In genomic region chr9:78533296-78533935, GRCm38 (mm10) we compare ENCODE assay signal across 9 mouse cellular contexts. TPM values are rescaled to one million over a fixed set of nuclear protein-coding genes. Genes with fewer than 3 reads are reported as not detected.
A peak's percentile ranks its signal among the peaks of the same experiment; 100 is the strongest.
DNase-seq lines count a peak whose midpoint lies in the region; ATAC-seq and TF ChIP-seq lines count a peak whose summit lies in the region.
"Had no signal": no experiment of that assay in that cellular context is flagged by ENCODE, and none has a peak within 500 bp of the region (broad histone marks: within the 10 kb centered on the region; RNA-seq: fewer than 3 reads in every experiment).

No protein-coding gene starts in this region.

- H3K4me1 ChIP-seq in intestine, postnatal 0 days (replicated peaks; ENCODE audit: control insufficient read depth, insufficient read depth, low read length): peaks cover 5% of the 10 kb centered on the region; the same call in 1 of the 2 replicates
- H3K4me1 ChIP-seq in lung, embryonic 14.5 days (ENCODE audit: insufficient read depth): 0 out of 2 replicates have a peak, but pooled peaks cover 7% of the 10 kb centered on the region
- H3K4me1 ChIP-seq in stomach, embryonic 16.5 days (ENCODE audit: control insufficient read depth, insufficient read depth, low read length): peaks cover 5% of the 10 kb centered on the region; the same call in 1 of the 2 replicates
- H3K4me1 ChIP-seq in forebrain, embryonic 15.5 days: peaks cover 5% of the 10 kb centered on the region; the same call in 1 of the 2 replicates
- H3K4me1 ChIP-seq in forebrain, embryonic 10.5 days: peaks cover 8% of the 10 kb centered on the region

- peak overlapping the region; percentile 30; the same call in 1 of the 2 replicates for H3K4me2 ChIP-seq in intestine, postnatal 0 days (replicated peaks; ENCODE audit: low read depth)
- no peak overlapping the region for H3K4me2 ChIP-seq in lung, embryonic 14.5 days
- H3K4me2 ChIP-seq in stomach, embryonic 16.5 days (ENCODE audit: low read depth, low read length): no peak overlapping the region
- no peak overlapping the region for H3K4me2 ChIP-seq in forebrain, embryonic 15.5 days (replicated peaks)

- peak overlapping the region; percentile 89 for H3K27ac ChIP-seq in intestine, postnatal 0 days (ENCODE audit: low read depth, low read length)
- H3K27ac ChIP-seq in lung, embryonic 14.5 days (ENCODE audit: low read depth): no peak overlapping the region
- peak overlapping the region; percentile 37; the same call in 1 of the 2 replicates for H3K27ac ChIP-seq in stomach, embryonic 16.5 days (ENCODE audit: low read length)
- H3K27ac ChIP-seq in forebrain, embryonic 15.5 days (replicated peaks): no peak overlapping the region
- no peak overlapping the region for H3K27ac ChIP-seq in forebrain, embryonic 10.5 days

- H3K9me3 ChIP-seq in intestine, postnatal 0 days (ENCODE audit: control insufficient read depth): no peaks in the 10 kb centered on the region
- H3K9me3 ChIP-seq in lung, embryonic 14.5 days (ENCODE audit: low read depth, low read length): no peaks in the 10 kb centered on the region
- H3K9me3 ChIP-seq in stomach, embryonic 16.5 days (replicated peaks; ENCODE audit: control insufficient read depth, low read length): no peaks in the 10 kb centered on the region
- H3K9me3 ChIP-seq in forebrain, embryonic 15.5 days: no peaks in the 10 kb centered on the region
- H3K9me3 ChIP-seq in forebrain, embryonic 10.5 days: no peaks in the 10 kb centered on the region

- no peak for TF ChIP-seq CTCF in intestine, postnatal 0 days (IDR thresholded peaks at IDR 0.05; ENCODE audit: low read depth)
- no peak for TF ChIP-seq CTCF in lung, embryonic 14.5 days (IDR thresholded peaks at IDR 0.05; ENCODE audit: low read depth)

- H3K9ac ChIP-seq in intestine, postnatal 0 days (ENCODE audit: low read depth, low read length): no peak overlapping the region
- H3K9ac ChIP-seq in lung, embryonic 14.5 days: no peak overlapping the region
- no peak overlapping the region for H3K9ac ChIP-seq in stomach, embryonic 16.5 days (ENCODE audit: low read length)
- no peak overlapping the region for H3K9ac ChIP-seq in forebrain, embryonic 15.5 days (replicated peaks)

- peak; percentile 43 for DNase-seq in adrenal gland, postnatal 10 days
- no peak for DNase-seq in adrenal gland, postnatal 4 days (ENCODE audit: low spot score in 2 of 2)
- peak; percentile 37 for DNase-seq in lung, embryonic 14.5 days
- no peak for DNase-seq in embryo, embryonic 10 days (ENCODE audit: low spot score)
- no peak for DNase-seq in forebrain, embryonic 10.5 days (ENCODE audit: extremely low spot score, low spot score)

- WGBS in intestine, postnatal 0 days: 42% methylated on average over 18 of the region's 18 CpGs
- 71% methylated on average over 18 of the region's 18 CpGs for WGBS in lung, embryonic 14.5 days
- 76% methylated on average over 18 of the region's 18 CpGs for WGBS in stomach, embryonic 16.5 days
- WGBS in forebrain, embryonic 15.5 days: 90% methylated on average over 18 of the region's 18 CpGs
- 85% methylated on average over 18 of the region's 18 CpGs for WGBS in forebrain, embryonic 10.5 days

- H3K27me3 ChIP-seq in intestine, postnatal 0 days (replicated peaks; ENCODE audit: control insufficient read depth, insufficient read depth, low read length): no peaks in the 10 kb centered on the region
- no peaks in the 10 kb centered on the region for H3K27me3 ChIP-seq in lung, embryonic 14.5 days (ENCODE audit: insufficient read depth, low read length)
- no peaks in the 10 kb centered on the region for H3K27me3 ChIP-seq in stomach, embryonic 16.5 days (ENCODE audit: control insufficient read depth, insufficient read depth, low read length)
- no peaks in the 10 kb centered on the region for H3K27me3 ChIP-seq in forebrain, embryonic 15.5 days
- H3K27me3 ChIP-seq in forebrain, embryonic 10.5 days (ENCODE audit: poor library complexity, severe bottlenecking): no peaks in the 10 kb centered on the region

- ATAC-seq in intestine, postnatal 0 days: peak; percentile 79
- ATAC-seq in lung, embryonic 14.5 days (ENCODE audit: insufficient read depth): no peak
- ATAC-seq in stomach, embryonic 16.5 days (ENCODE audit: insufficient read depth, low FRiP score): 0 out of 2 replicates have a peak, but pooled peaks have one; percentile 26
- no peak for ATAC-seq in forebrain, embryonic 15.5 days (replicated peaks)

- H3K36me3 ChIP-seq in intestine, postnatal 0 days (ENCODE audit: control insufficient read depth, insufficient read depth): peaks cover 6% of the 10 kb centered on the region
- H3K36me3 ChIP-seq in lung, embryonic 14.5 days (ENCODE audit: insufficient read depth): no peaks in the 10 kb centered on the region
- no peaks in the 10 kb centered on the region for H3K36me3 ChIP-seq in stomach, embryonic 16.5 days (ENCODE audit: control insufficient read depth, insufficient read depth, low read length)
- H3K36me3 ChIP-seq in forebrain, embryonic 15.5 days: no peaks in the 10 kb centered on the region
- peaks cover 6% of the 10 kb centered on the region; the same call in 1 of the 2 replicates for H3K36me3 ChIP-seq in forebrain, embryonic 10.5 days (replicated peaks)

- no peak overlapping the region for H3K4me3 ChIP-seq in intestine, postnatal 0 days (ENCODE audit: low read depth, low read length)
- no peak overlapping the region for H3K4me3 ChIP-seq in lung, embryonic 14.5 days (ENCODE audit: low read depth, low read length)
- H3K4me3 ChIP-seq in stomach, embryonic 16.5 days (replicated peaks; ENCODE audit: low read length): no peak overlapping the region
- no peak overlapping the region for H3K4me3 ChIP-seq in forebrain, embryonic 15.5 days
- no peak overlapping the region for H3K4me3 ChIP-seq in forebrain, embryonic 10.5 days
- H3K4me3 ChIP-seq: myocyte had no signal

RNA-seq across cellular contexts. Expression of gene Eef1a1, which starts 44.5 kb away (rescaled TPM):
- 1,000 to 10,000 TPM; 6,172 to 6,732 TPM for total RNA-seq in adrenal gland, postnatal 10 days (2021)
- 1,000 to 10,000 TPM; 7,895 to 7,946 TPM for total RNA-seq in adrenal gland, postnatal 4 days (2021)
- 1,954 and 2,041 TPM in 2 replicates for polyA plus RNA-seq in intestine, postnatal 0 days (2015; fragmentation: Nextera tagmentation; extraction: Ambion mirVana)
- polyA plus RNA-seq in lung, embryonic 14.5 days (2014; fragmentation: Nextera tagmentation; extraction: Ambion mirVana): 5,431 and 5,487 TPM in 2 replicates
- polyA plus RNA-seq in stomach, embryonic 16.5 days (2015; fragmentation: Nextera tagmentation; extraction: Ambion mirVana): 4,219 and 4,255 TPM in 2 replicates
- 3,810 and 3,862 TPM in 2 replicates for polyA plus RNA-seq in forebrain, embryonic 15.5 days (2015; fragmentation: Nextera tagmentation; extraction: Ambion mirVana)
- 3,994 and 4,016 TPM in 2 replicates for polyA plus RNA-seq in forebrain, embryonic 10.5 days (2016; fragmentation: Nextera tagmentation; extraction: Ambion mirVana)

RNA-seq across cellular contexts. Expression of gene Slc17a5, which starts 54.4 kb away (rescaled TPM):
- total RNA-seq in adrenal gland, postnatal 10 days (2021): 10 to 100 TPM; 10.2 to 11.2 TPM
- total RNA-seq in adrenal gland, postnatal 4 days (2021): 10 to 100 TPM; 12.2 to 14.2 TPM
- polyA plus RNA-seq in intestine, postnatal 0 days (2015; fragmentation: Nextera tagmentation; extraction: Ambion mirVana): 250 and 313 TPM in 2 replicates
- 12.2 and 12.7 TPM in 2 replicates for polyA plus RNA-seq in lung, embryonic 14.5 days (2014; fragmentation: Nextera tagmentation; extraction: Ambion mirVana)
- 21.4 and 23.2 TPM in 2 replicates for polyA plus RNA-seq in stomach, embryonic 16.5 days (2015; fragmentation: Nextera tagmentation; extraction: Ambion mirVana)
- 15.9 and 18.0 TPM in 2 replicates for polyA plus RNA-seq in forebrain, embryonic 15.5 days (2015; fragmentation: Nextera tagmentation; extraction: Ambion mirVana)
- 10.2 and 10.5 TPM in 2 replicates for polyA plus RNA-seq in forebrain, embryonic 10.5 days (2016; fragmentation: Nextera tagmentation; extraction: Ambion mirVana)

Comparison
In these comparisons a context has a peak if more than half of its experiments do, and no peak if none do; other contexts are left out.
1. DNase-seq: peak in adrenal gland, postnatal 10 days (single experiment) and lung, embryonic 14.5 days (single experiment); none in adrenal gland, postnatal 4 days (0 of 2), embryo, embryonic 10 days (single experiment) and forebrain, embryonic 10.5 days (single experiment).
2. ATAC-seq: peak in intestine, postnatal 0 days (single experiment) and stomach, embryonic 16.5 days (single experiment); none in lung, embryonic 14.5 days (single experiment) and forebrain, embryonic 15.5 days (single experiment).
3. H3K27ac ChIP-seq: peak in intestine, postnatal 0 days (single experiment) and stomach, embryonic 16.5 days (single experiment); none in lung, embryonic 14.5 days (single experiment), forebrain, embryonic 15.5 days (single experiment) and forebrain, embryonic 10.5 days (single experiment).
4. RNA of gene Slc17a5, which starts 54.4 kb away (polyA plus RNA-seq): 250 to 313 TPM in intestine, postnatal 0 days; 21.4 to 23.2 TPM in stomach, embryonic 16.5 days, 15.9 to 18.0 TPM in forebrain, embryonic 15.5 days, 12.2 to 12.7 TPM in lung, embryonic 14.5 days and 10.2 to 10.5 TPM in forebrain, embryonic 10.5 days; every median in the first group is over 10 times any median in the second.